Mouse (Mus musculus) cerebellum, adult 2 months (tissue): Measurements from ENCODE around the gene Axdnd1.

ENCODE experiments used
- CTCF ChIP-seq: fragments of 200-500 bp; IDR thresholded peaks from 2 replicates; pipeline ENCODE4 v1.5.1; 2011; ENCODE audit warnings: low read depth, mild to moderate bottlenecking, control low read depth, low read length, moderate library complexity, borderline replicate concordance; ENCODE audit not compliant: insufficient read depth
- POLR2A ChIP-seq: fragments of 200-500 bp; IDR thresholded peaks from 2 replicates; pipeline ENCODE4 v1.6.1; 2011; ENCODE audit warnings: low read length, control low read depth, borderline replicate concordance; ENCODE audit not compliant: insufficient read depth

DNA sequence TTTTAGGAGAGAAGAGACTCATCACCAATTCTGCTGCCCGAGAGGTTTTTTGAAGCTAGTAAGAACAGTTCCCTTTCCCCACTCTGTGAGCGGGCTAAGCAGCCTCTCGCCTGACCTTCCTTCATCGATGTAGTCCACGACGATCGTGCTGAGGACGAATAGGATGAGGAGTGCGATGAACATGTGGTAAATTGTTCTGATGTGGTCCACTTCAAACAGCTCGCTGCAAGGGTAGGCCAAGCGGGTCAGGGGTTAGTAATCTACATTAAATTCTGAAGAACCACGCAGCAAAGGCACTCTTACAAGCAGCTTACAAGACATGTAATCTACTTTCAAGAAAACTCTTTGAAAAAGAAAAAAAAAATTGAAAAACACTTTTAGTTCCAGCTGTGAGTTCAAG is 21.3 kb upstream of the Axdnd1 start:
- TF ChIP-seq CTCF, result no peak
- TF ChIP-seq POLR2A, result no peak
